ENCODE assay signal across 28 mouse cellular contexts in the genomic region with DNA sequence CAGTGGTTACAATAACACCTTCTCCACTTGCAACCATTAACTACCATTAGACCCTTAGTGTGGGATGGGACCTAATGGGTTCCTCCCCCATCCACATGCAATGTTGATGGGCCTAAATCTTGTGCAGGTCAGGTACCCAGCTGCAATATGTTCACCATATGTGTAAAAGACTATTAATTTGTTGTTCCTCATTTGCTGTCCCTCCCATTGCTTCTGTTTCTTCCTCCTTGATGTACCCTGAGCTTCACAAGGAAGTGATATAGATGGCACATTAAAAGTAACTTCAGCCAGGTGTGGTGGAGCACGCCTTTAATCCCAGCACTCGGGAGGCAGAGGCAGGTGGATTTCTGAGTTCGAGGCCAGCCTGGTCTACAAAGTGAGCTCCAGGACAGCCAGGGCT. TPM values are rescaled to one million over a fixed set of nuclear protein-coding genes. Genes with fewer than 3 reads are reported as not detected.
"Had no signal": no experiment of that assay in that cellular context is flagged by ENCODE, and none has a peak within 500 bp of the region (broad histone marks: within the 10 kb centered on the region; RNA-seq: fewer than 3 reads in every experiment).

No protein-coding gene starts in this region.

- H3K9ac ChIP-seq: embryonic facial prominence, embryonic 12.5 days; embryonic facial prominence, embryonic 13.5 days; embryonic facial prominence, embryonic 15.5 days; forebrain, embryonic 12.5 days; forebrain, embryonic 13.5 days; forebrain, embryonic 15.5 days; forebrain, postnatal 0 days had no signal

- ATAC-seq: forebrain, embryonic 13.5 days; forebrain, embryonic 14.5 days; forebrain, embryonic 15.5 days; forebrain, embryonic 16.5 days; forebrain, postnatal 0 days had no signal

- H3K4me2 ChIP-seq: embryonic facial prominence, embryonic 12.5 days; embryonic facial prominence, embryonic 13.5 days; embryonic facial prominence, embryonic 15.5 days; forebrain, embryonic 12.5 days; forebrain, embryonic 13.5 days; forebrain, embryonic 15.5 days had no signal

- DNase-seq: cerebellum, adult 18-20 months; cerebellum, adult 2 months; cerebellum, adult 8-10 months; cerebellum, adult 9-10 months; cerebellum, adult 9-11 months; cerebellum, postnatal 10 days; cerebellum, postnatal 14 days; cerebellum, postnatal 25 days; cerebellum, postnatal 36 days; embryo, embryonic 11 days; forebrain, postnatal 0 days; gastrocnemius, postnatal 10 days; gastrocnemius, postnatal 14 days; gastrocnemius, postnatal 25 days; gastrocnemius, postnatal 36 days; heart, adult 18-20 months; heart, adult 2 months had no signal

- H3K36me3 ChIP-seq: embryonic facial prominence, embryonic 10.5 days; embryonic facial prominence, embryonic 12.5 days; embryonic facial prominence, embryonic 13.5 days; embryonic facial prominence, embryonic 15.5 days; forebrain, embryonic 10.5 days; forebrain, embryonic 12.5 days; forebrain, embryonic 15.5 days had no signal

- H3K9me3 ChIP-seq: embryonic facial prominence, embryonic 10.5 days; embryonic facial prominence, embryonic 12.5 days; embryonic facial prominence, embryonic 13.5 days; embryonic facial prominence, embryonic 15.5 days; forebrain, embryonic 10.5 days; forebrain, embryonic 12.5 days; forebrain, embryonic 13.5 days; forebrain, embryonic 15.5 days had no signal

- H3K27ac ChIP-seq: embryonic facial prominence, embryonic 10.5 days; embryonic facial prominence, embryonic 12.5 days; embryonic facial prominence, embryonic 13.5 days; embryonic facial prominence, embryonic 15.5 days; forebrain, embryonic 10.5 days; forebrain, embryonic 12.5 days; forebrain, embryonic 13.5 days; forebrain, embryonic 15.5 days; heart, adult 2 months had no signal

- H3K4me1 ChIP-seq: embryonic facial prominence, embryonic 10.5 days; embryonic facial prominence, embryonic 12.5 days; embryonic facial prominence, embryonic 13.5 days; embryonic facial prominence, embryonic 15.5 days; forebrain, embryonic 10.5 days; forebrain, embryonic 13.5 days; forebrain, embryonic 15.5 days had no signal

- H3K27me3 ChIP-seq: embryonic facial prominence, embryonic 12.5 days; embryonic facial prominence, embryonic 13.5 days; embryonic facial prominence, embryonic 15.5 days; forebrain, embryonic 12.5 days; forebrain, embryonic 13.5 days; forebrain, embryonic 15.5 days had no signal

- H3K4me3 ChIP-seq: embryonic facial prominence, embryonic 10.5 days; embryonic facial prominence, embryonic 12.5 days; embryonic facial prominence, embryonic 13.5 days; embryonic facial prominence, embryonic 15.5 days; erythroblast, embryonic 14.5 days; forebrain, embryonic 10.5 days; forebrain, embryonic 12.5 days; forebrain, embryonic 13.5 days; forebrain, embryonic 15.5 days; heart, adult 2 months had no signal

RNA-seq across cellular contexts. Expression of a gene that starts 9.5 kb away (rescaled TPM):
- polyA plus RNA-seq: erythroblast, embryonic 14.5 days had no signal
